ENCODE assay signal across 11 mouse cellular contexts in genomic region chr5:44726546-44727476, GRCm38 (mm10).
DNase-seq lines count a peak whose midpoint lies in the region; ATAC-seq and TF ChIP-seq lines count a peak whose summit lies in the region.
"Had no signal": no experiment of that assay in that cellular context is flagged by ENCODE, and none has a peak within 500 bp of the region (broad histone marks: within the 10 kb centered on the region; RNA-seq: fewer than 3 reads in every experiment).

No protein-coding gene starts in this region.

- H3K4me3 ChIP-seq in stomach, postnatal 0 days (ENCODE audit: low read depth, low read length), result no peak overlapping the region
- H3K4me3 ChIP-seq: limb, embryonic 15.5 days had no signal

- TF ChIP-seq EP300 in stomach, postnatal 0 days (optimal IDR thresholded peaks at IDR 0.05), result no peak

- no peak for ATAC-seq in stomach, postnatal 0 days (ENCODE audit: low FRiP score, low TSS enrichment)

- no peaks in the 10 kb centered on the region for H3K27me3 ChIP-seq in stomach, postnatal 0 days (ENCODE audit: control insufficient read depth, insufficient read depth, low read length)
- H3K27me3 ChIP-seq: CH12.LX; limb, embryonic 15.5 days had no signal

- H3K9me3 ChIP-seq in stomach, postnatal 0 days (ENCODE audit: control insufficient read depth, low read length), result no peaks in the 10 kb centered on the region
- H3K9me3 ChIP-seq: limb, embryonic 15.5 days had no signal

- no peaks in the 10 kb centered on the region for H3K4me1 ChIP-seq in stomach, postnatal 0 days (replicated peaks; ENCODE audit: control insufficient read depth, insufficient read depth)
- H3K4me1 ChIP-seq: limb, embryonic 15.5 days had no signal

- H3K9ac ChIP-seq in stomach, postnatal 0 days (ENCODE audit: low read length), result no peak overlapping the region
- H3K9ac ChIP-seq: limb, embryonic 15.5 days had no signal

- H3K27ac ChIP-seq in stomach, postnatal 0 days (replicated peaks), result no peak overlapping the region
- H3K27ac ChIP-seq: limb, embryonic 15.5 days had no signal

- no peaks in the 10 kb centered on the region for H3K36me3 ChIP-seq in stomach, postnatal 0 days (ENCODE audit: control insufficient read depth, insufficient read depth, low read length)
- H3K36me3 ChIP-seq: limb, embryonic 15.5 days had no signal

- WGBS in stomach, postnatal 0 days, result 68% methylated on average over 14 of the region's 14 CpGs

- peak; percentile 47 to 52 for DNase-seq in frontal cortex, adult 2 months (ENCODE audit: extremely low spot score in 1 of 2, low spot score in 1 of 2)
- no peak for DNase-seq in frontal cortex, postnatal 25 days (ENCODE audit: low spot score in 2 of 2)
- DNase-seq in R1 (ENCODE audit: low read depth, low spot score), result peak; percentile 17
- DNase-seq in forelimb bud, embryonic 11.5 days (ENCODE audit: low read depth, low spot score), result peak; percentile 13
- DNase-seq in kidney, postnatal 36 days, result peak; percentile 23 to 34
- DNase-seq in urinary bladder, postnatal 36 days (ENCODE audit: low spot score in 2 of 2), result no peak
- no peak for DNase-seq in stomach, postnatal 0 days (ENCODE audit: low spot score)
- DNase-seq in layer of hippocampus, adult 11-12 months (ENCODE audit: low spot score), result no peak
- DNase-seq: cerebellum, postnatal 14 days had no signal

- no peak for TF ChIP-seq CTCF in stomach, postnatal 0 days (IDR thresholded peaks at IDR 0.05; ENCODE audit: low read depth)

- H3K4me2 ChIP-seq in stomach, postnatal 0 days (replicated peaks; ENCODE audit: low read depth), result no peak overlapping the region
- H3K4me2 ChIP-seq: limb, embryonic 15.5 days had no signal

Comparison
In these comparisons a context has a peak if more than half of its experiments do, and no peak if none do; other contexts are left out.
1. DNase-seq: peak in frontal cortex, adult 2 months (2 of 2), R1 (single experiment), forelimb bud, embryonic 11.5 days (single experiment) and kidney, postnatal 36 days (2 of 2); none in frontal cortex, postnatal 25 days (0 of 2), urinary bladder, postnatal 36 days (0 of 2), stomach, postnatal 0 days (single experiment) and layer of hippocampus, adult 11-12 months (single experiment).